Mouse (Mus musculus) hindbrain, embryonic 12.5 days (tissue): ENCODE measurements at regions not wholly inside any gene's neighbourhood (a gene's known extent, or its start where the extent isn't known, plus 50 kb on each side); places are given as distances from the start of the nearest gene placed in this dataset.

ENCODE experiments used
- ATAC-seq: fragments of 200-750 bp; cut with Nextera tagmentation; 2 replicates; pipeline ENCODE4 v1.8.0; 2017; ENCODE audit warnings: moderate TSS enrichment; ENCODE audit not compliant: low FRiP score
- H3K27ac ChIP-seq: fragments of 300-500 bp; sonication (generic); 2 replicates; pipeline ENCODE4 v1.5.1; 2016; ENCODE audit warnings: mild to moderate bottlenecking
- H3K27me3 ChIP-seq: fragments of 300-500 bp; sonication (generic); 2 replicates; pipeline ENCODE4 v1.6.1; 2016; ENCODE audit warnings: mild to moderate bottlenecking
- H3K36me3 ChIP-seq: fragments of 300-500 bp; sonication (generic); 2 replicates; pipeline ENCODE4 v1.6.1; 2016; ENCODE audit warnings: mild to moderate bottlenecking
- H3K4me1 ChIP-seq: fragments of 300-500 bp; sonication (generic); 2 replicates; pipeline ENCODE4 v1.6.1; 2016
- H3K4me2 ChIP-seq: fragments of 300-500 bp; sonication (generic); replicated peaks from 2 replicates; pipeline ENCODE4 v1.6.1; 2016; ENCODE audit warnings: mild to moderate bottlenecking
- H3K4me3 ChIP-seq: fragments of 300-500 bp; sonication (generic); 2 replicates; pipeline ENCODE4 v1.5.1; 2016; ENCODE audit warnings: mild to moderate bottlenecking
- H3K9ac ChIP-seq: fragments of 300-500 bp; sonication (generic); 2 replicates; pipeline ENCODE4 v1.6.1; 2016; ENCODE audit warnings: mild to moderate bottlenecking, moderate library complexity
- H3K9me3 ChIP-seq: fragments of 300-500 bp; sonication (generic); replicated peaks from 2 replicates; pipeline ENCODE4 v1.6.1; 2016; ENCODE audit warnings: mild to moderate bottlenecking
- WGBS: fragments of 180-500 bp; shearing (Covaris S2); methylation state at CpG from one replicate; pipeline ENCODE4 v1.1.7; 2016; 5-methylcytosine and 5-hydroxymethylcytosine counted together

DNA sequence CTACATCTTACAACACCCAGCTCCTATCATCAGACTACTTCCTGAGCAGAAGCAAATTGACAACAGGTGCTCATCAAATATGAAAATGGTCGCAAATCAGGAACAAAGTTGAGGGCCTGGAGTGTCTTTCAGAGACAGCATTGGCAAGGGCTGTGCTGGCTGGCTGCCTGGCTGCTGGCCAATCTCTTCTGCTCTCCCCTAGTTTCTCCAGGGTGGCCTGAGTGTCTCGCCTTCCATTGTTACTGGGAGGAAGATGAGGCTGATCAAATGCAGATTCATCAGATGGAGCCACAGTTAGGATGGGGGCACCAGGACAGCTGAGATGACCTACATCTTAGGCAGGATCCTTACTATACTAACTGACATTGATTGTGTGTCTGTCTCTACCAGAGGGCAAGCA lies 274.5 kb upstream of the Zfp507 start:
- WGBS, result 67% methylated on average over 2 of the region's 2 CpGs

DNA sequence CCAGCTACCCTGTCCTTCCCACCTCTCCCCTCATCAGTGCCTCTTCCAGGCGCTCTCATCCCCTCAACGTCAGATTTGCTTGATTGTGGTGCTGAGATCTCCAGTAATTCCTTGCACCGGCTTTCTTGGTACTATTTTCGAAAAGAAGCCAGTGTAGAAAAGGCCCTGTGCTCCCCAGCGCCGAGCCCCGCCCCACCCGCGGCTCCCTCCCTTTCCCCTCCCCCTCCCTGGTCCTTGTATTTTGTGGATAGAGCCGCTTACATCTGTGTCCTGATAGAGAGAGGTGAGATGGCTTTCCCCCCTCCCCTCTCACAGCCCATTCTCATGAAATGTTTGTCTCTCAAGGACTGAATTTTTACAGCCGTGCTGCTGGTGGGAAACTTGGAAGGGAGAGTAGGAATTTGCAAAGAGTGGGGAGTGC lies 273.2 kb upstream of the Zfp507 start:
- Histone ChIP-seq H3K4me2 (peak overlapping the region; percentile 33), H3K27ac (peak overlapping the region; percentile 52), H3K9me3 (no peaks in the 10 kb centered on the region), H3K36me3 (no peaks in the 10 kb centered on the region), H3K9ac (peak overlapping the region; percentile 47; the same call in 1 of the 2 replicates), H3K4me3 (no peak overlapping the region), H3K4me1 (peaks cover 48% of the 10 kb centered on the region), H3K27me3 (no peaks in the 10 kb centered on the region)
- 2% methylated on average over 11 of the region's 11 CpGs for WGBS
- no peak for ATAC-seq

More for the DNA sequence above, 274.5 kb upstream of the Zfp507 start:
- H3K9ac ChIP-seq, result no peak overlapping the region
- H3K4me1 ChIP-seq, result peaks cover 41% of the 10 kb centered on the region
- no peak overlapping the region for H3K4me3 ChIP-seq
- ATAC-seq, result no peak
- no peak overlapping the region for H3K4me2 ChIP-seq
- no peaks in the 10 kb centered on the region for H3K27me3 ChIP-seq
- H3K36me3 ChIP-seq, result no peaks in the 10 kb centered on the region
- peak overlapping the region; percentile 35; the same call in 1 of the 2 replicates for H3K27ac ChIP-seq
- no peaks in the 10 kb centered on the region for H3K9me3 ChIP-seq

DNA sequence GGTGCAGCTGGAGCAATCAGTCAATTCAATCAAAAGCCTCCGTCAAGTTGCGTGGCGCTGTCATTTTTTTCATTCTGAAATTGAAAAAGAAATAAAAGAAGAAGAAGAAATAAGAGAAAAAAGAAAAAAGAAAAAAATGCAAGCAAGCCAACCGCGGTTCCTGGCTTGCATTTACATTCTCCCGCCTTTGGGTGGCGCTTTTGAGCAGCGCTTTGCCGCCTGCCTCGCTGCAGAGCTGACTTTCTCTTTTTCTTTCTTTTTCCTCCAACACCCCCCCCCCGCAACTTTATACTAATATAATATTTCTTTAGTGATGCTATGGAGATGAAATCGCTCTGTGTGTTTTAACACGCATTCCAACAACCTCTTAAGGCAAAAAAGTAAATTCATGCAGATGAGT lies 269.0 kb upstream of the Zfp507 start:
- Histone ChIP-seq H3K36me3 (no peaks in the 10 kb centered on the region), H3K9me3 (no peaks in the 10 kb centered on the region), H3K4me3 (no peak overlapping the region), H3K4me2 (peak overlapping the region; percentile 30), H3K9ac (no peak overlapping the region), H3K27ac (no peak overlapping the region), H3K27me3 (no peaks in the 10 kb centered on the region), H3K4me1 (peaks cover 37% of the 10 kb centered on the region)
- WGBS, result 6% methylated on average over 13 of the region's 13 CpGs
- ATAC-seq, result no peak

GRCm38 (mm10) chr7:36066725-36067124 lies 263.9 kb upstream of the Zfp507 start:
- no peaks in the 10 kb centered on the region for H3K36me3 ChIP-seq
- H3K27ac ChIP-seq, result no peak overlapping the region
- H3K27me3 ChIP-seq, result no peaks in the 10 kb centered on the region
- H3K4me3 ChIP-seq, result no peak overlapping the region
- no peak overlapping the region for H3K9ac ChIP-seq
- 63% methylated on average over 3 of the region's 3 CpGs for WGBS
- no peaks in the 10 kb centered on the region for H3K9me3 ChIP-seq
- no peak for ATAC-seq
- no peak overlapping the region for H3K4me2 ChIP-seq
- peaks cover 6% of the 10 kb centered on the region for H3K4me1 ChIP-seq

DNA sequence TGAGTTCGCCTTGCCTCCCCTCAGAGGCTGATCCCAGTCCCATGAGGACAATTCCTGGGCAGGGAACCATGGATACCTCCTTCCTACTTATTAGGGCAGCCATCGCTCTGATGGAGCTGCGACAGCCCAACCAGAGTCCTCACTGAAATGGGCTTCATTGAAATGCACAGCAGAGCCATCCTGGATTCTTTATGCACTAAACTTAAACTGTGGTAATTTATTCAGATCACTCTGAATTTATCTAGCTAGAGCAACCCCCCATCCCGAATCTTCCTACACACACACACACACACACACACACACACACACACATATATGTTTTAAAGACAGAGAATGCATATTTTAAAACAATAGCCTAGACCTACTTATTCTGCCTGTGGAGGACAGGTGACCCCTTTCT lies 258.9 kb upstream of the Zfp507 start:
- no peaks in the 10 kb centered on the region for H3K27me3 ChIP-seq
- H3K4me2 ChIP-seq, result no peak overlapping the region
- no peak overlapping the region for H3K9ac ChIP-seq
- ATAC-seq, result no peak
- H3K36me3 ChIP-seq, result no peaks in the 10 kb centered on the region
- no peaks in the 10 kb centered on the region for H3K9me3 ChIP-seq
- H3K4me3 ChIP-seq, result no peak overlapping the region
- H3K27ac ChIP-seq, result no peak overlapping the region
- peaks cover 4% of the 10 kb centered on the region for H3K4me1 ChIP-seq
- WGBS, result 72% methylated on average over 4 of the region's 4 CpGs

DNA sequence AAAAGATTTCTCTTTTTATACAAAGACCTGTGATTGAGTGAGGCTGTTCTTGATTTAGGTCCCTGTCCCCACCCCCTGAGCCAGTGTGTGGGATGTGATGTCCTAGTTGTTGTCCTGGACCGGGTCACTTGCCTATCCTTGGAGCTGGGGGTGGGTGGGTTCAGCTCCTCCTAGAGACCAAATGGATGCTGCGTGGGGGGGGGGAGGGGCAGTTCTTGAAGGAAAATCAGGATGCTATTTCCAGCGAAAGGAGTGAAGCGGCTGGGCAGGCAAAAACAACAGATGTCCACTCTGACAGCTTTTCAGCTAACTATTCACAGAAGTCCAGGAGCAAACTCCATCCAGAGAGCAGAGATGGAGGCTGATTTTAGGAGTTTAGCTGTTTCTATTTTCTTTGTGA lies 257.6 kb upstream of the Zfp507 start:
- Histone ChIP-seq H3K4me2 (no peak overlapping the region), H3K36me3 (no peaks in the 10 kb centered on the region), H3K27me3 (no peaks in the 10 kb centered on the region), H3K27ac (no peak overlapping the region), H3K4me3 (no peak overlapping the region), H3K9me3 (no peaks in the 10 kb centered on the region), H3K4me1 (peaks cover 3% of the 10 kb centered on the region), H3K9ac (no peak overlapping the region)
- WGBS, result 56% methylated on average over 4 of the region's 4 CpGs
- ATAC-seq, result no peak

GRCm38 (mm10) chr7:36046053-36046452 lies 243.2 kb upstream of the Zfp507 start:
- no peaks in the 10 kb centered on the region for H3K36me3 ChIP-seq
- H3K4me2 ChIP-seq, result no peak overlapping the region
- H3K4me1 ChIP-seq, result no peaks in the 10 kb centered on the region
- no peaks in the 10 kb centered on the region for H3K9me3 ChIP-seq
- no peak overlapping the region for H3K4me3 ChIP-seq
- no peak overlapping the region for H3K27ac ChIP-seq
- 82% methylated on average over 8 of the region's 8 CpGs for WGBS
- no peak for ATAC-seq
- H3K27me3 ChIP-seq, result no peaks in the 10 kb centered on the region
- H3K9ac ChIP-seq, result no peak overlapping the region

DNA sequence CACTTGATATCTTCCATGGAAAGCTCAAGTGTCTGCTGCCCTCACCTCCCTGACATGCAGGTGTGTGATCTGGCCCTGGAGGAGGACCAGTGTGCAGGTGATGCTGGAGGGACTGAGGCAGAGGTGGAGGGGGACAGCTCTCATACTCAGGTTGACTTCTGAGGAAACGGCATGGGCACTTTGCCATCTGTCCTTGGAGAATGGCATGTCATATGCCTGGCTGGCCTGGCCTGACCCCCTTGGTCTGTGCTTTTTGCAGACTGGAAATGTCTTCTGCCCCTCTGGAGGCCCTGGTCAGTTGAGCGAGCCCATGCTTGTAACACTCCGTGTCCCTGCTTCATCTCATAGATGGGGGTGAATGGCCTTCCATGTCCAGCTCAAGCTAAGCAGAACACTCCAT lies 229.1 kb upstream of the Zfp507 start:
- ATAC-seq, result no peak
- Histone ChIP-seq H3K27ac (no peak overlapping the region), H3K36me3 (no peaks in the 10 kb centered on the region), H3K4me2 (no peak overlapping the region), H3K27me3 (no peaks in the 10 kb centered on the region), H3K9me3 (no peaks in the 10 kb centered on the region), H3K4me1 (no peaks in the 10 kb centered on the region), H3K4me3 (no peak overlapping the region), H3K9ac (no peak overlapping the region)
- 96% methylated on average over 3 of the region's 3 CpGs for WGBS

DNA sequence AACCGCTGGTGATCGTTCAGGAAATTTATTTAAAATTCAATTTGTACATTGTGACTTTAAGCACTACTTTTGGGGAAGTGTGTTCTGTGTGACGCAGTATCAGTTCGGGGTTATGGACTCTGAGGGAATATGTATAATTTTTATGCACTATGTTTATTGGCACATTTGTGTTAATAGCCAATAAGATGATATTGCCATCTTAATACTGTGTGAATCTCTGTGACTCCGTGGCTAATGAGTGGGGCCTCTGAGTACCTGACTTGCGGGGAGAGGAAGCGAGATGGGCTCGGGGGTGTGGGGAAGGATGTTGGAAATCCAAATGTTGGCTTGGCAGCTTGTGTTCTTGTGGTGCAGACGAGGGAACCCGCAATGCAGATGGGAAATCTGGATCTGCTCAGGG lies 220.2 kb upstream of the Zfp507 start:
- no peaks in the 10 kb centered on the region for H3K4me1 ChIP-seq
- H3K27me3 ChIP-seq, result no peaks in the 10 kb centered on the region
- no peak overlapping the region for H3K9ac ChIP-seq
- ATAC-seq, result no peak
- no peaks in the 10 kb centered on the region for H3K36me3 ChIP-seq
- no peak overlapping the region for H3K4me3 ChIP-seq
- H3K4me2 ChIP-seq, result no peak overlapping the region
- no peaks in the 10 kb centered on the region for H3K9me3 ChIP-seq
- WGBS, result 87% methylated on average over 10 of the region's 10 CpGs
- H3K27ac ChIP-seq, result no peak overlapping the region

DNA sequence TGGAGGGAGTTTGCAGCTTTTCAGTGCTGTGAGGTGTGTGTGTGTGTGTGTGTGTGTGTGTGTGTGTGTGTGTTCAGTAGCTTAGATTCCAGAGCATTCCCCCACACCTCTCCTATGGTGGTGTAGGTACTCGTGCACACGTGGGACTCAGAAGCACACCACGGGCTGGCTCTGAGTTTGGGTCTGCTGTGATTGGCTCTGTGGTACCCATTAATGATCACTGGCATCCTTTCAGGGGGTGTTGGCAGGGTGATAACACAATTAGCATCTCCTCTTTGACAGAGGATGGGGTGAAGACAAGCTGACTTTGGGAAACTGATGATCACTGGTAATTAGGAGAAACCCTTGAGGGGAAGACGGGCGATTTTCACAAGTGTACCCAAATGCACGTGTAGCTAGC lies 219.7 kb upstream of the Zfp507 start:
- no peak overlapping the region for H3K4me2 ChIP-seq
- H3K9me3 ChIP-seq, result no peaks in the 10 kb centered on the region
- WGBS, result 90% methylated on average over 6 of the region's 6 CpGs
- no peak overlapping the region for H3K27ac ChIP-seq
- H3K4me1 ChIP-seq, result no peaks in the 10 kb centered on the region
- no peak for ATAC-seq
- no peaks in the 10 kb centered on the region for H3K27me3 ChIP-seq
- no peak overlapping the region for H3K4me3 ChIP-seq
- no peak overlapping the region for H3K9ac ChIP-seq
- no peaks in the 10 kb centered on the region for H3K36me3 ChIP-seq

DNA sequence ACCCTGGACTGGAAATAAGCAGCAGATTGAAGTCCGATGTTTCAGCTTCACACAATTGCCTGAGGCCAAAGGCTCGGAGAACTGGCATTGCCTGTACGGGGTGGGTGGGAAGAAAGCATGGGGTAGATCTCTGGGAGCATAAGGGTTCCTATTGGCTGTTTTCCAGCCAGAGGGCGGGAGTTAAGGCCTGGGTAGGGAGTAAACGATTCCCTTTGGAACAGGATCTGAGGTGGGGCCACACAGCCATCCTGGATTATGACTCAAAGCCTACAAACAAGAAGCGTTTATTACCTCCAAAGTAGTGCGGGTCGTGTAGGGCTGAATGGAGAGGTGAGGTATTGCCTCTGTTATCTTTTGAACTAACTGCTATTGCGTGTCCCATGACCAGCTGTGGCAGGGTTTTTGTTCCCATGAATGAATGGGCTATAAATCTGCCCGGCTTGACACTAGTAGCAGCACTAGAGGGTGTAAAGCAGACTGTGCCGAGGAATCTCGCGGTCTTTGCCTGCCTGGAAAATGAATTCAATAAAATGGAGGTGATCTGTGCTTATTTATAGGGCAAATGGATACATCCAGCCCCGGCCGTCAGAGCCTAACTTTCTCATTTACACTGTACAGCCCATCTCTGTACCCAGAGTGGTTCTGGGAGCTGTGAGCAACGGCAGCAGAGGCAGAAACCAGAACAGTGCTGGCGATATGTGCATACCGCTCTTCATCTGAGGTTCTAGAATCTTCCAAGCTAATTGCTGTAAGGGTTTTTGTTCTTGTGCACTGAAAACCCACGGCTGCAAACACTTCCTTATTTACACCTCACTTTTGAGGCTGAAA lies 214.3 kb upstream of the Zfp507 start:
- Histone ChIP-seq H3K27me3 (no peaks in the 10 kb centered on the region), H3K4me1 (no peaks in the 10 kb centered on the region), H3K9me3 (no peaks in the 10 kb centered on the region), H3K4me3 (no peak overlapping the region), H3K4me2 (no peak overlapping the region), H3K9ac (no peak overlapping the region), H3K27ac (no peak overlapping the region), H3K36me3 (no peaks in the 10 kb centered on the region)
- ATAC-seq, result no peak; the same call in 1 of the 2 replicates
- 71% methylated on average over 19 of the region's 19 CpGs for WGBS

GRCm38 (mm10) chr7:35996609-35997008 lies 193.8 kb upstream of the Zfp507 start:
- ATAC-seq, result no peak
- no peaks in the 10 kb centered on the region for H3K27me3 ChIP-seq
- H3K4me3 ChIP-seq, result no peak overlapping the region
- H3K4me2 ChIP-seq, result no peak overlapping the region
- no peaks in the 10 kb centered on the region for H3K9me3 ChIP-seq
- 87% methylated on average over 5 of the region's 5 CpGs for WGBS
- no peak overlapping the region for H3K9ac ChIP-seq
- no peak overlapping the region for H3K27ac ChIP-seq
- no peaks in the 10 kb centered on the region for H3K4me1 ChIP-seq
- no peaks in the 10 kb centered on the region for H3K36me3 ChIP-seq

DNA sequence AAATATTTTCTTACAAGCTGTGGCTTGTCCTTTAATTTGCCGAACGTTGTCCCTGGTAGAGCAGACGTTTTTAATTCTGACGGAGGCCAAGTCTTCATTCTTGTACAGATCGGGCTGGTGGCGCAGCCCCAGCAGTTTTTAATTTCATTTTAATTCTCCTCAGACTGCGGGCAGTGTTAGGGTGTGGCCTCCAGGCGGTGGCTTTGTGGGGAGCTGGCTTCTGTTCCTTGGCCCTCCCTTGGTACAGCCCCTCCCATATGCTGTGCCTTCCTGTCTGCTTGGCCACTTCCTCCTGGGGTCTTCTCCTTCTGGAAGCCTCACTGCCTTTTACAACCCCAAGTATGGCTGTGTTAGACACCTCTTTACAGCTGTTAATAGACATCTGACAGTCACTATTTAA lies 189.7 kb upstream of the Zfp507 start:
- ATAC-seq, result no peak
- WGBS, result 66% methylated on average over 8 of the region's 8 CpGs

More for the DNA sequence above, 189.7 kb upstream of the Zfp507 start:
- Histone ChIP-seq H3K9ac (no peak overlapping the region), H3K36me3 (no peaks in the 10 kb centered on the region), H3K4me2 (no peak overlapping the region), H3K4me3 (no peak overlapping the region), H3K4me1 (no peaks in the 10 kb centered on the region), H3K27ac (no peak overlapping the region), H3K9me3 (no peaks in the 10 kb centered on the region), H3K27me3 (no peaks in the 10 kb centered on the region)
